Mouse (Mus musculus): ENCODE results near the gene Slc9b1. TPM values are rescaled to one million over a fixed set of nuclear protein-coding genes. Genes with fewer than 3 reads are reported as not detected.
A peak's percentile ranks its signal among the peaks of the same experiment; 100 is the strongest.

Gene Slc9b1
- total and polyA plus RNA-seq, 3 experiments = 0.14 TPM; not detected in 2

GRCm38 (mm10) chr3:135438913-135439531, 91.2 kb downstream of the Slc9b1 start:
- DNase-seq (ENCODE audit: low read depth, low spot score) = peak; percentile 87
- Histone ChIP-seq H3K27ac (ENCODE audit: control insufficient read depth, low read depth, low read length) (peak overlapping the region; percentile 99), H3K4me3 (ENCODE audit: control insufficient read depth in 1 of 2, insufficient read depth in 1 of 2, low read depth in 2 of 2, low read length in 2 of 2) (peak overlapping the region; percentile 83 to 90), H3K9me3 (replicated peaks; ENCODE audit: insufficient read depth, low read length) (no peaks in the 10 kb centered on the region), H3K9ac (ENCODE audit: control insufficient read depth, low read depth, low read length, poor library complexity, severe bottlenecking) (peak overlapping the region; percentile 94), H3K4me1 (ENCODE audit: control insufficient read depth in 1 of 2, insufficient read depth in 2 of 2, low read length in 2 of 2) (peaks cover 12 to 17% of the 10 kb centered on the region in 2 experiments; a peak in 3 of 4 replicates), H3K36me3 (ENCODE audit: control insufficient read depth in 1 of 2, insufficient read depth in 2 of 2, low read length in 2 of 2) (peaks cover 25 to 33% of the 10 kb centered on the region in 2 experiments), H3K27me3 (ENCODE audit: control insufficient read depth in 1 of 2, insufficient read depth in 2 of 2, low read length in 2 of 2) (no peaks in the 10 kb centered on the region), H3K79me2 (ENCODE audit: control insufficient read depth, insufficient read depth, low read length, poor library complexity) (peaks cover 42% of the 10 kb centered on the region)
- TF ChIP-seq MAZ (IDR thresholded peaks at IDR 0.05; ENCODE audit: low read depth, low read length) (no peak), ZC3H11A (IDR thresholded peaks at IDR 0.05; ENCODE audit: low read depth, low read length) (no peak), UBTF (IDR thresholded peaks at IDR 0.05; ENCODE audit: borderline replicate concordance, insufficient read depth, low read depth, low read length) (0 out of 2 replicates have a peak, but pooled peaks have one; percentile 28), ELF1 (IDR thresholded peaks at IDR 0.05; ENCODE audit: low read depth, low read length) (0 out of 2 replicates have a peak, but pooled peaks have one; percentile 49), CTCF (IDR thresholded peaks at IDR 0.05 in 2 of 3, conservative IDR thresholded peaks at IDR 0.05 in 1 of 3; ENCODE audit: control insufficient read depth in 1 of 3, insufficient read depth in 1 of 3, low read depth in 2 of 3, low read length in 3 of 3, poor library complexity in 1 of 3, severe bottlenecking in 1 of 3) (0 out of 6 replicates have a peak, but pooled peaks of 1 of the 3 experiments have one; percentile 10), HCFC1 (IDR thresholded peaks at IDR 0.05; ENCODE audit: low read depth, low read length) (peak; percentile 68; the same call in 1 of the 2 replicates)

DNA sequence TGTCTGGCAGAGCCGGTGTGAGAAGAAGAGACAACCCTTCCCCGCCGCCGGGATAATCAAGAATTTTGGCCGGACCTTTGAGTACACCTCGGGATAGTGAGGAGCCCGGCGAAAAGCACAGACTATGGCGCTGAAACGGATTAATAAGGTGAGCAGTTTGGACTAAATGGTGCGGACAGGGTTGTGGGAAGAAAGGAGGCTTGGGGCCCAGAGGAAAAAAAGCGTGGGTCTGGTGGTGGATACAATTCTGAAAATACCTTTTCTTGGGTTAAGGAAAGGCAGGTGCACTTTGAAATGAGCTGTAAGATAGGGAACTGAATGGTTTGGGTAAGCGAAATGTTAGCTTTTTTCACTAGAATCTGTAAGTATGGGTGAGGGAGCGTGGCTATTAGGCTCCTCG, 91.8 kb downstream of the Slc9b1 start:
- no peak for DNase-seq (ENCODE audit: low read depth, low spot score)
- peaks cover 12 to 23% of the 10 kb centered on the region in 2 experiments; a peak in 3 of 4 replicates for H3K4me1 ChIP-seq (ENCODE audit: control insufficient read depth in 1 of 2, insufficient read depth in 2 of 2, low read length in 2 of 2)
- no peaks in the 10 kb centered on the region for H3K9me3 ChIP-seq (replicated peaks; ENCODE audit: insufficient read depth, low read length)
- peak overlapping the region; percentile 83 to 90 for H3K4me3 ChIP-seq (ENCODE audit: control insufficient read depth in 1 of 2, insufficient read depth in 1 of 2, low read depth in 2 of 2, low read length in 2 of 2)
- peaks cover 28 to 39% of the 10 kb centered on the region in 2 experiments for H3K36me3 ChIP-seq (ENCODE audit: control insufficient read depth in 1 of 2, insufficient read depth in 2 of 2, low read length in 2 of 2)
- H3K9ac ChIP-seq (ENCODE audit: control insufficient read depth, low read depth, low read length, poor library complexity, severe bottlenecking) = peak overlapping the region; percentile 94
- H3K27me3 ChIP-seq (ENCODE audit: control insufficient read depth in 1 of 2, insufficient read depth in 2 of 2, low read length in 2 of 2) = no peaks in the 10 kb centered on the region
- peaks cover 44% of the 10 kb centered on the region for H3K79me2 ChIP-seq (ENCODE audit: control insufficient read depth, insufficient read depth, low read length, poor library complexity)
- H3K27ac ChIP-seq (ENCODE audit: control insufficient read depth, low read depth, low read length) = peak overlapping the region; percentile 84
- no peak for TF ChIP-seq SIN3A (IDR thresholded peaks at IDR 0.05; ENCODE audit: low read length)
- TF ChIP-seq MYC (IDR thresholded peaks at IDR 0.05; ENCODE audit: low read depth, low read length) = no peak
- TF ChIP-seq CHD1 (IDR thresholded peaks at IDR 0.05; ENCODE audit: low read depth, low read length) = 0 out of 2 replicates have a peak, but pooled peaks have one; percentile 25

GRCm38 (mm10) chr3:135440221-135440620, 92.4 kb downstream of the Slc9b1 start:
- Histone ChIP-seq H3K27me3 (ENCODE audit: control insufficient read depth in 1 of 2, insufficient read depth in 2 of 2, low read length in 2 of 2) (no peaks in the 10 kb centered on the region), H3K79me2 (ENCODE audit: control insufficient read depth, insufficient read depth, low read length, poor library complexity) (peaks cover 48% of the 10 kb centered on the region), H3K4me1 (ENCODE audit: control insufficient read depth in 1 of 2, insufficient read depth in 2 of 2, low read length in 2 of 2) (peaks cover 12 to 27% of the 10 kb centered on the region in 2 experiments; a peak in 3 of 4 replicates), H3K9me3 (replicated peaks; ENCODE audit: insufficient read depth, low read length) (no peaks in the 10 kb centered on the region), H3K4me3 (ENCODE audit: control insufficient read depth in 1 of 2, insufficient read depth in 1 of 2, low read depth in 2 of 2, low read length in 2 of 2) (peak overlapping the region; percentile 83 to 90), H3K27ac (ENCODE audit: control insufficient read depth, low read depth, low read length) (peak overlapping the region; percentile 84), H3K36me3 (ENCODE audit: control insufficient read depth in 1 of 2, insufficient read depth in 2 of 2, low read length in 2 of 2) (peaks cover 32 to 43% of the 10 kb centered on the region in 2 experiments), H3K9ac (ENCODE audit: control insufficient read depth, low read depth, low read length, poor library complexity, severe bottlenecking) (peak overlapping the region; percentile 94)
- peak; percentile 83 for DNase-seq (ENCODE audit: low read depth, low spot score)
- no peak for TF ChIP-seq JUND (IDR thresholded peaks at IDR 0.05; ENCODE audit: low read depth, low read length)
- TF ChIP-seq KAT2A (conservative IDR thresholded peaks at IDR 0.05; ENCODE audit: low read depth, low read length) = no peak
- TF ChIP-seq ZNF384 (IDR thresholded peaks at IDR 0.05; ENCODE audit: low read depth, low read length) = no peak
- no peak for TF ChIP-seq USF2 (IDR thresholded peaks at IDR 0.05; ENCODE audit: borderline replicate concordance in 1 of 2, insufficient read depth in 1 of 2, low read depth in 1 of 2, low read length in 2 of 2)
- TF ChIP-seq USF1 (IDR thresholded peaks at IDR 0.05; ENCODE audit: low read depth, low read length) = no peak
- TF ChIP-seq MAX (IDR thresholded peaks at IDR 0.05; ENCODE audit: low read length) = no peak
- peak in 1 of 2 experiments; percentile 46; a peak in 1 of 4 replicates for TF ChIP-seq POLR2A (IDR thresholded peaks at IDR 0.05; ENCODE audit: control insufficient read depth in 1 of 2, insufficient read depth in 1 of 2, low read depth in 1 of 2, low read length in 2 of 2, poor library complexity in 1 of 2)
- TF ChIP-seq SIN3A (IDR thresholded peaks at IDR 0.05; ENCODE audit: low read length) = peak; percentile 72
- peak; percentile 68 for TF ChIP-seq HCFC1 (IDR thresholded peaks at IDR 0.05; ENCODE audit: low read depth, low read length)
- TF ChIP-seq NELFE (IDR thresholded peaks at IDR 0.05; ENCODE audit: low read depth, low read length) = no peak
- no peak for TF ChIP-seq MYC (IDR thresholded peaks at IDR 0.05; ENCODE audit: low read depth, low read length)
- no peak for TF ChIP-seq MYB (IDR thresholded peaks at IDR 0.05; ENCODE audit: low read depth, low read length)
- TF ChIP-seq E2F4 (IDR thresholded peaks at IDR 0.05; ENCODE audit: borderline replicate concordance, low read depth, low read length) = no peak
- TF ChIP-seq MAFK (IDR thresholded peaks at IDR 0.05; ENCODE audit: borderline replicate concordance, low read depth, low read length) = no peak
- peak; percentile 97 for TF ChIP-seq CHD1 (IDR thresholded peaks at IDR 0.05; ENCODE audit: low read depth, low read length)
- peak; percentile 69 for TF ChIP-seq TBP (IDR thresholded peaks at IDR 0.05; ENCODE audit: low read depth, low read length)
- no peak for TF ChIP-seq RAD21 (IDR thresholded peaks at IDR 0.05; ENCODE audit: low read depth, low read length)
- no peak for TF ChIP-seq ZC3H11A (IDR thresholded peaks at IDR 0.05; ENCODE audit: low read depth, low read length)
- TF ChIP-seq UBTF (IDR thresholded peaks at IDR 0.05; ENCODE audit: borderline replicate concordance, insufficient read depth, low read depth, low read length) = no peak
- no peak for TF ChIP-seq BHLHE40 (IDR thresholded peaks at IDR 0.05; ENCODE audit: borderline replicate concordance, low read depth, low read length)
